Mouse (Mus musculus) c-Kit-negative CD71-positive TER-119-positive erythroid progenitor cells, embryonic 14.5 days (primary cell): ENCODE data around the gene Nfkbia.

Experiments
- DNase-seq: peaks from one replicate; pipeline ENCODE4 v3.0.0-alpha.2; 2013; ENCODE audit warnings: low read depth, low spot score

The Nfkbia gene

DNA sequence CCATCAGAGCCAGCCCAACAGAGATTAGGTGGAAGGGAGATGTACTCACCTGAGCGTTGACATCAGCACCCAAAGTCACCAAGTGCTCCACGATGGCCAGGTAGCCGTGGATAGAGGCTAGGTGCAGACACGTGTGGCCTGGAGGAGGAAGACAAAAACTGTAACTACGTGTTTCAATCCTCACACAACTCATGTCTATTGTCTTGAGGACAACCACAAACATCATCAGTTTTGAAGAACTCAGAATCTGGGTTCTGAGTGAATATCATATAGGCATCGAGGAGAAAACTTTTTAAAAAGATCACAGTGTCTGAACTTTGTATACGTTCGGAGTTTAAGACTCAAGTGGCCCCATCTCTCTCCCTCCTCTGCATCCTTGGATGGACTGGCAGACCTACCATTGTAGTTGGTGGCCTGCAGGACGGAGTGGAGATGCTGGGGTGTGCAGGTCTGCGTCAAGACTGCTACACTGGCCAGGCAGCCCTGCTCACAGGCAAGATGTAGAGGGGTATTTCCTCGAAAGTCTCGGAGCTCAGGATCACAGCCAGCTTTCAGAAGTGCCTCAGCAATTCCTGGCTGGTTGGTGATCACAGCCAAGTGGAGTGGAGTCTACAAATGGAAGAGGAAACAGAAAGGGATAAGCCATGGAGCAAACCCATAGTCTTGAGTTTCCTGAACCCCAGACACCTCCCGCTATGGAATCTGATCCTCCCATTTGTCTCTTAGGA is 1.6 kb downstream of the Nfkbia start:
- no peak for DNase-seq

- no peak for DNase-seq
Measured at GRCm38 (mm10) chr12:55489986-55490721, 2.3 kb downstream of the Nfkbia start.

GRCm38 (mm10) chr12:55488661-55489447 is 3.6 kb downstream of the Nfkbia start:
- no peak for DNase-seq

GRCm38 (mm10) chr12:55487843-55488660 is 4.4 kb downstream of the Nfkbia start:
- no peak for DNase-seq

DNA sequence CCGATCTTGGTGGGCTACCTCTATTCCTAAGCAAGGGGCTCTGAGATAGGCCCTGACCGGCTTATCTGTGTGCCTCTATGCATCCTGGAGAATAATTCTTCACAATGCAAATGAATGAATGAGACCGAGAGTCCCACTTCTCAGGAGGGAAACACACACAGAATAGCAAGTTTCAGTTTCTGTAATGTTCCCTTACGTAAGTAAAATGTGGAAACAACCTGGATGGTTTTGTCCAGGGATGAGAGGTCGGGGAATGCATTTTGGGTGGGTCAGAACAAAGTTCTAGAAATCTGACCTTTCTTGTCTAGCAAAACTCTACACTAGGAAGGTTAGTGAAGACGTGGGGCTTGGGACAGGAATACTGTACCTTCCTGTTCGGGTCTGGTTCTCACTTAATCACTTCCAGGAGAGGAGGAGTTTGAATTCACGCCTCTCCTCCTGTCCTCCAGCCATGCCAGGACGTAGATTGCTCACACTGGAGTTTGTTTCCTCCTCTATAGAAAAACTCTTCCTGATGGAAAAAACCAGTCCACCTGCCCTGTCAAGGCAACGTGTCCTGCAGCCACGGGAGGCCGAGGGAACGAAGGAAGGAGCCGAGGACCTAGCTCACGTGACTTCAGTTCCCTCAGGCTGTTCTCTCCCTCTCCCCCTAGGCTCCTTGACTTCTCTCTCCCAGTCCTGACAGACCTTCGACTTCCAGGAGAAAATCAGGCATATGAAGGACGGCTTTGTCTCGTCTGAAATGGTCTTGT is 5.3 kb downstream of the Nfkbia start:
- no peak for DNase-seq

GRCm38 (mm10) chr12:55484800-55485199 is 7.6 kb downstream of the Nfkbia start:
- no peak for DNase-seq

DNA sequence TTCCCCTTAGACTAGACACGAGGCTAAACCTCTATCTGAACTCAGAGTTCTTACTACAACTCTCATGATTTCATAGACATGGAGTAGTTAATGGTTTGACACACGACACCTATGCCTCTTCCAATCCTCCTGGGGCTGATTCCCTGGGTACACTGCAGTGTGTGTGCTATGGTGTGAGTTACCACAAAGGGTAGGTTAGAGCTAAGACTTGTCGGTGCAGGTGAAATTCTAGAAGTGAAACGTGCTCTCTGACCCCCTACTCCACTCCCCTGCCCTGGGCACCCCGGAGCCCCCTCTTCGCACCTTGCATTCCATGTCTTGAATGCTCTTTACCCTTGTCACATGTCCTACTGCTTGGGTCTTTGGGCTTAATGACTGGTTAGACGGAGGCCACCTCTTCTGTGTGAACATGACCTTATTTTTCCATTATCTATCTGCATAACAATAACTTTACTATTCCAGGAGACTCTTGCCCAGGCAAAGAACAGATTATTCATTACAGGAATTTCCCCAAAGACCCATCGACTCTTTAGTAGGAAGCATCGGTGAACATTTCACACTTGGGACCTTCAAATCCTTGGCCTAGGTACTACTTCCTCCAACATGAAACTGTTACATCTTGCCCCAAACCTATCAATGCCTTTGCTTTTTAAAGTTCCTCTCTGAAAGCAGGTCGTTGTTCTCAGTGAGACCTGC is 8.2 kb downstream of the Nfkbia start:
- DNase-seq = no peak

GRCm38 (mm10) chr12:55483591-55483990 is 8.9 kb downstream of the Nfkbia start:
- DNase-seq = no peak

DNA sequence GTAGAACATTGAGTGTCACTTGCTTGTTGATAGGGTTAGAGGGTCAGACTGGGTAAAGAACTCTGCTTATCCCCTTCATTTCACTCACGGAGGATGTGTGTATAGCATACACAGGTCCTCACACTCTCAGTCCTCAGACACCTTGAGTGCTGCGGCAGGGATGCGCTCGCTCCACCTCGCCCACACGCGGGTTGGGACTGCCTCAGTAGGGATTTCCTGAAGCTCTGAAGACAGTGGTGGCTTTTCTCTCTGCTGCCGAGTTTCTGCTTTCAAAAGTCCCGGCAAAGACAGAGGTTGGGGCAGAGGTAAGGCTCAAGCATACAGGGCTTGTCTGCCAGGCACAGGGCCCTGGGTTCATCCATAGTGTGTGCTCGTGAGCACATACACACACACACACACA is 9.7 kb downstream of the Nfkbia start:
- no peak for DNase-seq

DNA sequence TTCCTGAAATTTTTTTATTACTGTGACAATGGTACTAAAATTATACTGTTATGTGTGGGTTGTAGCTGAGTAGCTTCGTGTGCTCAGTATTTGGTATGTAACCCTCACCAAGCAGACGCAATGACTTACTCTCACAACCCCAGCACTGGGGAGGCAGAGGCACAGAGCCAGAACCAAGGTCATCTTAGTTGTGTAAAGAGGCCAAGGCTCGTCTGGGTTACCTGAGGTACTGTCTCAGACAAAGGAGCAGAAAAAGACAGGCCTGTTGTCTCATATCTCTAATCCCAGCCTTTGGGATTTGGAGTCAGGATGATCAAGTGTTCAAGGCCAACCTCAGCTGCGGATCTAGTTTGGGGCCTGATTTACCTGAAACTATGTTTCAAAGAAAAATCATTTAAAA is 10.7 kb downstream of the Nfkbia start:
- no peak for DNase-seq

- no peak for DNase-seq
Measured at GRCm38 (mm10) chr12:55480471-55481153, 11.8 kb downstream of the Nfkbia start.

GRCm38 (mm10) chr12:55478901-55479300 is 13.5 kb downstream of the Nfkbia start:
- no peak for DNase-seq

- DNase-seq = no peak
Measured at GRCm38 (mm10) chr12:55474209-55474583, 18.3 kb downstream of the Nfkbia start.

- DNase-seq = no peak
Measured at GRCm38 (mm10) chr12:55473250-55474208, 18.9 kb downstream of the Nfkbia start.

GRCm38 (mm10) chr12:55471344-55471743 is 21.1 kb downstream of the Nfkbia start:
- DNase-seq = no peak

DNA sequence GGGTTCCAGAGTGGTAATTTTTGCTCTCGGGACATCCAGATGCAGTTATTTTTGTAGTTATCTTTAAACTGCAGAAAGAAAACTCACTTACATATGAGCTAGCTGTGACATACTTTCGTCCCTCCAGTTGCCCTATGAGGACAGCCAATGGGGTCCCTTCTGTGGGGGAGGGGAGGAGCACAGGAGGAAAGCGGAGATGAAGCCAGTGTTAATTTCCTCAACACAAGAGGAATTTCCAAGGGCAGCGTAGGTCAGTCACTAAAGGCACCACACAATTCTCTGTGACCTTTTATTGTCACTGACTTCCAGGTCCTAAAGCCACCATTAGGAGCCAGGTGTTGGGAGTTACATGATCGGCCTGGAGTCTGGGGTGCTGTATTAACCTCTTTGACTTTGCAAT is 22.0 kb downstream of the Nfkbia start:
- no peak for DNase-seq

DNA sequence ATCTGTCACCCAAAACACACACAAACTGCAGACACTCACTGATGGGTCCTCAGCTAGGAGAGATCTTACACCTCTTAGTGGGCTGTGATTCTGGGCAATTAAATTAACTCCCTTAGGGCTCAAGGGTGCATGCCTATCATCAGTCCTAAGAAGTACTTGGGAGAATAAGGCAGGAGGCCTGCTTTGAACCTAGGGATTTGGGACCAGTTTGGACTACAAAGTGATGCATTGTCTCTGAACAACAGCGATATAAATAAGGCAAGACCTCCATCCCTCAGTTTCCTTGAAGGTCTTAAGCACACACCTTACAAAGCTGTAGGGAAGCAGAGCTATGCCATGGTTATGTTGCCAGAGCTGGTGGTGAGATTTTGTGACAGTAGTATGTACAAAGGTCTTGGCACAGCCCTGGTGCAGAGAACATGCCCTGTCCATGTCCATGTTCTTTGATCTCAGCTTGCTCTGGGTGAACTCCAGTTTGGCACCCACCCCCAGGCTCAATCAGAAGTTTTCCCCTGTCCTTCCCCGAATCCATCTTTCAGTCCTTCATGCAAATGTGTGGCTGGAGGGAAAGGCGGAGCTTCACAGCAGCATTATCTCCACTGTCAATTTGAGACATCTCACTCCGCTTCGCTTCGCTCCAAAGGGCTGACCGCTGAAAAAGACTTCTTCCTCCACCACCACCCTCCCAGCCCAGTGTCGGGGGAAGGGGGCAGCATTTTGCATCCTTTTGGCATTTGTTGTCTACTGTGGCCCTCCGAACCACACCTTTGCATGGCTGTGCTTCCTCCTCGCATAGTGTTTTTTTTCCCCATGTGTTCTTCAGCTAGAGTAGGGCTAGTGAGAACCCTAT is 24.9 kb downstream of the Nfkbia start:
- DNase-seq = no peak

DNA sequence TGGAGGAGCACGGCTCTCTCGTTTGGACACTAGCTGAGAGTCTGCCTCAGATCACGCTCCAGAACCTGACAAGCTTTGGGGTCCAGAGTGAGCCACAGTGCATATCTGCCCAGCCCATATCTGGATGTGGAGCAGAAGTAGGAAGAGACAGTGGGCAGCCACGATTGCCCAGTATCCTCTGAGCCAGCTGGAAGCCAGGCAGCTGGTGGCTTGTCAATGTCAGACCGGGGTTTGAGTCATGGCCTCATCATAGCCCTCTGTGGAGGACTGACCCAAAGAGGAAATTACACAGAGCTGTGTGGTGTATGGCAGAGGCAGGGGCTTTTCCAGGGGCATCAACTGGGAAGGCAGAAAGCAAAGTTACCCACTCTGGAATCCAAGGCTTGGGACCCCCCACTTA is 25.6 kb downstream of the Nfkbia start:
- DNase-seq = no peak
